Mouse (Mus musculus) heart, postnatal 0 days (tissue): Measurements from ENCODE around the gene Zfand4. TPM values are rescaled to one million over a fixed set of nuclear protein-coding genes. Genes with fewer than 3 reads are reported as not detected.

Experiments
- ATAC-seq: fragments of 200-750 bp; cut with Nextera tagmentation; 2 replicates; pipeline ENCODE4 v1.8.0; 2017; ENCODE audit warnings: low read depth, moderate number of reproducible peaks, moderate library complexity; ENCODE audit not compliant: insufficient read depth
- DNase-seq: peaks from one replicate; pipeline ENCODE4 v3.0.0-alpha.2; 2016; ENCODE audit warnings: low spot score
- H3K27ac ChIP-seq: fragments of 300-500 bp; sonication (generic); 2 replicates; pipeline ENCODE4 v1.5.1; 2014; ENCODE audit warnings: low read depth, mild to moderate bottlenecking
- H3K27me3 ChIP-seq: fragments of 300-500 bp; sonication (generic); 2 replicates; pipeline ENCODE4 v1.6.1; 2014; ENCODE audit warnings: low read length, mixed read lengths; ENCODE audit not compliant: control insufficient read depth, insufficient read depth
- H3K36me3 ChIP-seq: fragments of 300-500 bp; sonication (generic); replicated peaks from 2 replicates; pipeline ENCODE4 v1.6.1; 2014; ENCODE audit warnings: low read length, mixed read lengths; ENCODE audit not compliant: control insufficient read depth, insufficient read depth
- H3K4me1 ChIP-seq: fragments of 300-500 bp; sonication (generic); 2 replicates; pipeline ENCODE4 v1.6.1; 2014; ENCODE audit warnings: antibody characterized with exemption; ENCODE audit not compliant: control insufficient read depth, insufficient read depth
- H3K4me2 ChIP-seq: fragments of 300-500 bp; sonication (generic); 2 replicates; pipeline ENCODE4 v1.6.1; 2014; ENCODE audit warnings: low read depth, mild to moderate bottlenecking, low read length, moderate library complexity
- H3K4me3 ChIP-seq: fragments of 300-500 bp; sonication (generic); 2 replicates; pipeline ENCODE4 v1.5.1; 2014; ENCODE audit warnings: low read depth, low read length
- H3K9ac ChIP-seq: fragments of 300-500 bp; sonication (generic); replicated peaks from 2 replicates; pipeline ENCODE4 v1.6.1; 2014; ENCODE audit warnings: low read depth, low read length, mixed read lengths
- H3K9me3 ChIP-seq: fragments of 300-500 bp; sonication (generic); replicated peaks from 2 replicates; pipeline ENCODE4 v1.6.1; 2016; ENCODE audit warnings: low read length; ENCODE audit not compliant: control insufficient read depth
- CTCF ChIP-seq: IDR thresholded peaks from 2 replicates; pipeline ENCODE4 v1.5.1; 2016; ENCODE audit warnings: antibody characterized with exemption, control low read depth, low read depth
- EP300 ChIP-seq: IDR thresholded peaks from 2 replicates; pipeline ENCODE4 v1.6.1; 2016; ENCODE audit warnings: antibody characterized with exemption, low read depth
- WGBS: fragments of 180-500 bp; shearing (Covaris S2); extraction: QIAGEN DNeasy Blood & Tissue Kit; methylation state at CpG from one replicate; pipeline ENCODE4 v1.1.7; 2014; 5-methylcytosine and 5-hydroxymethylcytosine counted together
- polyA plus RNA-seq: library from polyadenylated mRNA; unstranded; fragments of >200 nt; fragmentation: Nextera tagmentation; extraction: Ambion mirVana; gene quantifications from 2 replicates; pipeline ENCODE4 v1.2.1, GENCODE M21; 2015
- total RNA-seq: library from RNA; depleted of rRNA; stranded (reverse); fragments of >200 nt; gene quantifications from 2 replicates; pipeline ENCODE4 v1.2.3, GENCODE M21; 2014; ENCODE audit warnings: low replicate concordance

The Zfand4 gene
- total and polyA plus RNA-seq, 2 experiments from 2014 or later = 2.1 to 4.6 TPM

GRCm38 (mm10) chr6:116339088-116339487 lies 75.1 kb downstream of the Zfand4 start:
- H3K36me3 ChIP-seq = no peaks in the 10 kb centered on the region
- no peak overlapping the region for H3K9ac ChIP-seq
- DNase-seq = no peak
- no peaks in the 10 kb centered on the region for H3K4me1 ChIP-seq
- 78% methylated on average over 5 of the region's 5 CpGs for WGBS
- no peaks in the 10 kb centered on the region for H3K9me3 ChIP-seq
- peak overlapping the region; percentile 88; the same call in 1 of the 2 replicates for H3K4me2 ChIP-seq
- H3K4me3 ChIP-seq = no peak overlapping the region
- ATAC-seq = no peak
- no peaks in the 10 kb centered on the region for H3K27me3 ChIP-seq
- TF ChIP-seq EP300 (no peak), CTCF (no peak)
- no peak overlapping the region for H3K27ac ChIP-seq

- H3K36me3 ChIP-seq = no peaks in the 10 kb centered on the region
- no peaks in the 10 kb centered on the region for H3K4me1 ChIP-seq
- H3K27me3 ChIP-seq = no peaks in the 10 kb centered on the region
- H3K4me2 ChIP-seq = no peak overlapping the region
- DNase-seq (no peak), ATAC-seq (no peak)
- H3K4me3 ChIP-seq = no peak overlapping the region
- H3K9ac ChIP-seq = no peak overlapping the region
- no peak overlapping the region for H3K27ac ChIP-seq
- WGBS = 90% methylated on average over 1 of the region's 1 CpGs
- no peak for TF ChIP-seq EP300
- TF ChIP-seq CTCF = no peak
- H3K9me3 ChIP-seq = no peaks in the 10 kb centered on the region
Observed at GRCm38 (mm10) chr6:116340521-116340920, 76.5 kb downstream of the Zfand4 start.

GRCm38 (mm10) chr6:116347953-116348352 lies 83.9 kb downstream of the Zfand4 start:
- WGBS = 77% methylated on average over 2 of the region's 2 CpGs

GRCm38 (mm10) chr6:116349997-116350396 lies 86.0 kb downstream of the Zfand4 start:
- Histone ChIP-seq H3K9ac (no peak overlapping the region), H3K9me3 (no peaks in the 10 kb centered on the region), H3K36me3 (no peaks in the 10 kb centered on the region), H3K27me3 (no peaks in the 10 kb centered on the region), H3K27ac (no peak overlapping the region), H3K4me2 (no peak overlapping the region), H3K4me3 (no peak overlapping the region), H3K4me1 (no peaks in the 10 kb centered on the region)
- WGBS = 26% methylated on average over 3 of the region's 3 CpGs
- TF ChIP-seq CTCF (no peak), EP300 (no peak)
- DNase-seq = no peak
- no peak for ATAC-seq

More at GRCm38 (mm10) chr6:116347953-116348352, 83.9 kb downstream of the Zfand4 start:
- H3K36me3 ChIP-seq = no peaks in the 10 kb centered on the region
- H3K4me1 ChIP-seq = no peaks in the 10 kb centered on the region
- no peaks in the 10 kb centered on the region for H3K9me3 ChIP-seq
- H3K9ac ChIP-seq = no peak overlapping the region
- no peak for ATAC-seq
- H3K27me3 ChIP-seq = no peaks in the 10 kb centered on the region
- TF ChIP-seq CTCF = no peak
- H3K4me2 ChIP-seq = no peak overlapping the region
- H3K27ac ChIP-seq = no peak overlapping the region
- DNase-seq = no peak
- H3K4me3 ChIP-seq = no peak overlapping the region

GRCm38 (mm10) chr6:116350643-116351042 lies 86.6 kb downstream of the Zfand4 start:
- Histone ChIP-seq H3K4me2 (no peak overlapping the region), H3K36me3 (no peaks in the 10 kb centered on the region), H3K27me3 (no peaks in the 10 kb centered on the region), H3K9ac (no peak overlapping the region), H3K4me3 (no peak overlapping the region), H3K4me1 (no peaks in the 10 kb centered on the region), H3K27ac (no peak overlapping the region), H3K9me3 (no peaks in the 10 kb centered on the region)
- WGBS = 71% methylated on average over 6 of the region's 6 CpGs
- DNase-seq (no peak), ATAC-seq (no peak)
- TF ChIP-seq CTCF (no peak), EP300 (no peak)

GRCm38 (mm10) chr6:116351534-116351933 lies 87.5 kb downstream of the Zfand4 start:
- TF ChIP-seq CTCF (no peak), EP300 (no peak)
- ATAC-seq (no peak), DNase-seq (no peak)
- Histone ChIP-seq H3K4me3 (no peak overlapping the region), H3K27me3 (no peaks in the 10 kb centered on the region), H3K9me3 (no peaks in the 10 kb centered on the region), H3K4me2 (no peak overlapping the region), H3K27ac (no peak overlapping the region), H3K9ac (no peak overlapping the region), H3K4me1 (no peaks in the 10 kb centered on the region), H3K36me3 (no peaks in the 10 kb centered on the region)
- 73% methylated on average over 4 of the region's 4 CpGs for WGBS
